Comparison of ENCODE assay signal across 13 mouse cellular contexts in genomic region chr5:144944932-144945331, GRCm38 (mm10). TPM values are rescaled to one million over a fixed set of nuclear protein-coding genes. Genes with fewer than 3 reads are reported as not detected.
A peak's percentile ranks its signal among the peaks of the same experiment; 100 is the strongest.
DNase-seq lines count a peak whose midpoint lies in the region; ATAC-seq lines count a peak whose summit lies in the region.
"Had no signal": no experiment of that assay in that cellular context is flagged by ENCODE, and none has a peak within 500 bp of the region (broad histone marks: within the 10 kb centered on the region; RNA-seq: fewer than 3 reads in every experiment).

No protein-coding gene starts in this region.

- peak; percentile 67 for DNase-seq in adrenal gland, adult 2 months
- DNase-seq in adrenal gland, postnatal 4 days (ENCODE audit: low spot score in 2 of 2): no peak
- peak; percentile 97 for DNase-seq in adipocyte (ENCODE audit: low spot score)
- DNase-seq in gastrocnemius, adult 8-10 months (ENCODE audit: low spot score in 2 of 2): peak; percentile 73 to 90
- peak; percentile 60 for DNase-seq in lung, postnatal 10 days
- DNase-seq in left cerebral cortex, adult 8-10 months (ENCODE audit: low spot score in 2 of 2): no peak
- DNase-seq in heart, adult 11 months: no peak
- DNase-seq: cerebellum, adult 8-10 months; embryo, embryonic 11 days; kidney, adult 2 months; layer of hippocampus, postnatal 36 days; right cerebral cortex, adult 18-20 months had no signal

- ATAC-seq in CD4-positive, CD25-positive, alpha-beta regulatory T cell, adult 4 months: no peak

RNA-seq across cellular contexts. Expression of gene Smurf1, which starts 20.7 kb away (rescaled TPM):
- 10 to 100 TPM; 19.5 to 21.6 TPM for total RNA-seq in adrenal gland, adult 2 months (2021)
- polyA plus RNA-seq in adrenal gland, adult 2 months (2012; rRNA removed): 18.6 and 20.7 TPM in 2 replicates
- 10 to 100 TPM; 24.7 to 28.4 TPM for total RNA-seq in adrenal gland, postnatal 4 days (2021)
- total RNA-seq in gastrocnemius, adult 8-10 months (2022): 10 to 100 TPM; 10.6 to 14.2 (median 11.2) TPM
- total RNA-seq in left cerebral cortex, adult 8-10 months (2022): 10 to 100 TPM; 32.4 to 38.4 (median 37.2) TPM
- 1 to 10 TPM; 4.6 to 4.8 TPM for polyA plus RNA-seq in CD4-positive, CD25-positive, alpha-beta regulatory T cell, adult 4 months (2017; shearing (Covaris generic))

Comparison
In these comparisons a context has a peak if more than half of its experiments do, and no peak if none do; other contexts are left out.
1. DNase-seq: peak in adrenal gland, adult 2 months (single experiment), adipocyte (single experiment), gastrocnemius, adult 8-10 months (2 of 2) and lung, postnatal 10 days (single experiment); none in adrenal gland, postnatal 4 days (0 of 2), left cerebral cortex, adult 8-10 months (0 of 2) and heart, adult 11 months (single experiment).